Mouse (Mus musculus): ENCODE results near the gene Oas1a.
"Not testable (repeated sequence)": the region's sequence is repeated elsewhere in the genome, so short reads cannot be mapped to it uniquely, and the experiment has no call there.

Gene Oas1a

GRCm38 (mm10) chr5:120906791-120907733 lies at the start of gene Oas1a:
TSS of gene Oas1a (minus strand) at chr5:120907521.
- not testable (repeated sequence) for DNase-seq (ENCODE audit: low spot score)

DNA sequence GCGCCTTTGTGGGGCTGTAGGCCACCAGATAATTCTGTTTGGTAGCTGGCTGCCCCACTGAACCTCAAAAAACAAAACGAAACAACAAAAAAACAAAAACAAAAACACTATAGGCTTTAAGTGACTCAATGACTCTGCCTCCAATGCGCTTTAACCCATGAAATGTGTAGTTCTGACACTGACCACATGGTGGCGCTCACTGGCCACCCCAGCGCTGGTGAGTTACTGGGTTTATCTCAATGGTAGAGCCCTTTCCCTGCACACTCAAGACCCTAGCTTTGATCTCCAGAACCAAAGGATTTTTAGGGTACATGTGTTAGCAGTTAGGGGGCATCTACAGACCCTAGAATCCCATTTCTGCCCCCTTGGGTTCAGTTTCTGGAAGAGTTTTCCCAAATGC lies 46.7 kb upstream of the Oas1a start:
- DNase-seq (ENCODE audit: low spot score) = no peak

DNA sequence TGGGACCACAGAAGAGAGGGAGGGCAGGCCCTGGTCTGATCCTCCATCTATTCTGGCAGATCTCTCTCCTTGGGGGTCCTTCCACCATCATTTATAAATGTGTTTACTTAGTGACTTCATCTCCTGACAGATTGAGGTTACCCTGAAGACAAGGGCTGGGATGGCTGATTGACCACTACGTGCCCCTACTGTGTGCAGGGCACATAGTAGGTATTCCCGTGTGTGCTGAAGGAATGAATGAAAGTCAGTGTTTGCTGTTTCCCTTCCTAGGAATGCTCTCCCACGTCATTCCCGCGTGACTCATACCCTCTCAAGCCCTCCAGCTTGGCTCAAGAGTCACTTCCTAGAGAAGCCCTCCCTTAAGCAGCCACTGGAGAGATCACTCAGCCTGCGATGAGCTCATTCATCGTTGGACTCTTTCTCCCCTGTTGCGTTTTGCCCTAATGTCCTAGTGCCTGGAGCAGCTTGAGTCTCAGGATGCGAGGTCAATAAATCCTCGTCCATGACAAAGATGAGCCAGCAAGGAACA lies 45.0 kb upstream of the Oas1a start:
- DNase-seq (ENCODE audit: low spot score) = no peak

- no peak for DNase-seq (ENCODE audit: low spot score)
These were observed 34.8 kb upstream of the Oas1a start for GRCm38 (mm10) chr5:120942076-120942475.

DNA sequence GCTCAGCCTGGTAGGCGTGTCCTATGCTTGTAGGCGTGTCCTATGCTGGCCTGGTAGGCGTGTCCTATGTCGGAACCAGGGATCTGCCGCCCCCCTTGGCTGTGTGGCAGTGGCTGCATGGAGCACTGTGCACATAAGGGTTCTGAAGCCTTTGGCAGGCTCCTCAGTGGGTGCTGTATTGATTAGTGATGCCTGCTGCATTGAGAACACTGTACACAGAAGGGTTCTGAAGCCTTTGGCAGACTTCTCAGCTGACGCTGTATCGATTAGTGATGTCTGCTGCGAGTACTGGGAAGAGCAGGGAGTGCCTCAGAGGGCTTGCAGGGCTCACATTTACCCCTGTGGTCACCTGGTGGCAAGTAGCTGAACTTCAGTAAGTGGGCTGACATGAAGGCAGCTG lies 31.3 kb upstream of the Oas1a start:
- DNase-seq (ENCODE audit: low spot score) = no peak

- no peak for DNase-seq (ENCODE audit: low spot score)
These were observed 30.5 kb upstream of the Oas1a start for GRCm38 (mm10) chr5:120937841-120938240.

DNA sequence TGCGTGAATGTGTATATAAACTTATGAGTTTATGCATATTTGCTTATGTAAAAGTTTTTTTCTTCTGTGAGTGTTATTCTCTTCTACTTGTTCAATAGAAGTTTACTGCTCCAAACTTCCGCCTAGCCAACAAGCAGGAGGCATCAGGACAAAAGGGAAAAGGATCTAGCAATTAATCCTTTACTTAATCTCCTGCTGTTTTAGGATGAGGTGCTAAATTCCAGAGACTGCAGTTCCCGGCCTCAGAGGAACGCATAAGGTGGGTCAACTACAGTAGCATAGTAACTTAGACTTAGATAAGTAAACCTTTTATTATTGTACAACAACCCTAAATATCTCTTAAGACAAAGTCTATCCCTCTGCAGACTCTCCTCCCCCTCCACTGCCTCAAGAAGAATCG lies 26.6 kb upstream of the Oas1a start:
- no peak for DNase-seq (ENCODE audit: low spot score)

GRCm38 (mm10) chr5:120927036-120927435 lies 19.7 kb upstream of the Oas1a start:
- DNase-seq (ENCODE audit: low spot score) = no peak

DNA sequence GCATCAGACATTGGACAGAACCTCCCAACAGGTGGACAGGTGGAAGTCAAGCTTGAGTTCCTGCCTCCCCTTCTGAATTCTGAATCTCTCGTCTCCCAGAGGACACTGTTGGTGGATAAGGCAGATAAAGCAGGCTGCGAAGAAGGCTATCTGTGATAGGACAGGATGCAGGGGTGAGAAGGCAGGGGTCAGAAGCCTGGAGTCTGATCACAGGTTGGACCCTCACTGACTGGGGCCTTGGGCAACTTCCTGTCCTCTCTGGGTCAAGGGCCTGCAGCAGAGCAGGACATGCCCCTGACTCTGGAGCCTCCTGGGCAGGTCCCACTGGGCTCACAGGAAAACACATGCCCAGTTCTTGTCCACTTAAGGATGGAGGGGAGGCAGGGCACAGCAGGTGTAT lies 19.0 kb upstream of the Oas1a start:
- DNase-seq (ENCODE audit: low spot score) = not testable (repeated sequence)

- not testable (repeated sequence) for DNase-seq (ENCODE audit: low spot score)
These were observed 17.2 kb upstream of the Oas1a start for GRCm38 (mm10) chr5:120924520-120924919.

GRCm38 (mm10) chr5:120923969-120924368 lies 16.6 kb upstream of the Oas1a start:
- DNase-seq (ENCODE audit: low spot score) = no peak

- DNase-seq (ENCODE audit: low spot score) = no peak
These were observed 13.0 kb upstream of the Oas1a start for GRCm38 (mm10) chr5:120920296-120920695.

GRCm38 (mm10) chr5:120919156-120919935 lies 12.0 kb upstream of the Oas1a start:
- not testable (repeated sequence) for DNase-seq (ENCODE audit: low spot score)

- not testable (repeated sequence) for DNase-seq (ENCODE audit: low spot score)
These were observed 6.9 kb upstream of the Oas1a start, which contains the start of gene Oas1d for GRCm38 (mm10) chr5:120914204-120914603. TSS of gene Oas1d (plus strand) at chr5:120914536.

GRCm38 (mm10) chr5:120908196-120908920 lies 1.0 kb upstream of the Oas1a start:
- DNase-seq (ENCODE audit: low spot score) = no peak

DNA sequence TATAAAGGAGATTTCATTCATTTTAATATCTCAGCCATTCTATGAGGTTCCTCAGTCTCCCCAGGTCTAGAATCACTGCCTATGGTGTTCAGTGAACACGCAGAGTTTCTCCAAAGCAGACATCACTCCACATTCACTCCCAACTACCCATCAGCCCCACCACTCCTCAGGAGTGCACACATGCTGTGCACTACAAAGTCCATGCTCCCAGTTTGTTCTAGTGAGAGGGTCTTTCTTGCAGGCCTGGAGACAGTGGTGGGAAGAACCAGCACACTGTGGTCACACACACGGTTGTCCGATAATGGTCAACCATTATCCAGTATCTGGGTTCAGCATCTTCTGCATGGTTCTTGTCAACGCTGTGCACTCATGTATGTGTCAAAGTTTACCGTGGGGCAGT lies 5.3 kb downstream of the Oas1a start:
- DNase-seq (ENCODE audit: low spot score) = no peak

DNA sequence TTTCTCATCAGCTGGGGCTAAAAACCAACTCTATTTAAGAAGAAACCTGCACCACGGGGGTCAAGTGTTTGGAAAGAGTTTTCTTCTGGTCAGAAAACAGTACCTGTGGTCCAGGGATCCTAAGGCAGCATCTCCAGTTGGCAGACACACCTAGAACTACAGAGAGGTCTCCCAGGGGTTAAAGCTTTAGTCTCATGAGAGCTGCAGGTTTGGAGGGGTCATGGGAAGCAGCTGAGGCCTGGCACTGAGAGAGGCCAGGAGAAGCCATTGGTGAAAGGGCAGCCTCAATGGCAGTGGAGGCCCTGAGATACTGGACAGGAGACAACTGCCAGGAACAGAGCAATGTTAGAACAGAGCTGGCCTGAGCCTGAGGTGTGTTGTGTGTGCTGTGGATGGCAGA lies 6.7 kb downstream of the Oas1a start:
- no peak for DNase-seq (ENCODE audit: low spot score)

- DNase-seq (ENCODE audit: low spot score) = no peak
These were observed 8.6 kb downstream of the Oas1a start for GRCm38 (mm10) chr5:120898726-120899125.

GRCm38 (mm10) chr5:120898307-120898706 lies 9.0 kb downstream of the Oas1a start:
- no peak for DNase-seq (ENCODE audit: low spot score)

DNA sequence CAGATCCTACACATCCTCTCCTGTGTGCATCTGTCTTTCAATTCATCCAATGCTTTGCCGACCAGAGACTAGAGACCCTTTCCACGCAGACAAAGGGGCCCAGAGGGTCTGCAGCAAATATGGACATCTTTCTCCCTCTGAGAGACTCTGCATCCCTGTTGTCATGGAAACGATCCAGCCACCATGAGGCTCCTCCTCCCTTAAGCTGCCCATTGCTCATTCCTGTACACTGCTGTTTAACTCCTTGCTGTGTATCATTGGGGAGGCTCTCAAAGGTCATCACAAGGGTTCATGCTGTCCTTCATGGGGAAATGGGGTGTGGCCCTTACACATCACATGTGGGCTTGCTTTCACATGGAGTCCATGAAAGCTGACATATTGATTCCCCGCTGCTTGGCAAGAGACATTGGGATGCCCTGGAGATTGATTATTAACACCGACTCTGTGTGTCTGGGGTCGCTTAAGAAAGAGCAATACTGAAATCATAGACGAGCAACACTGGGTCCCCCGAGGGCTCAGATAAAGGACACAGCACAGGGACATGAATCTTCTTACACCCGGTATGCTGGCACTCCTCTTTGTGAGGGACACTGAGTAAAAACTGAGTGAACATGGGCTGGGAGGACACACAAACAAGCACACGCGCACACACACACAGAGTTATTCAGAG lies 12.0 kb downstream of the Oas1a start:
- DNase-seq (ENCODE audit: low spot score) = no peak

GRCm38 (mm10) chr5:120894692-120895091 lies 12.6 kb downstream of the Oas1a start:
- DNase-seq (ENCODE audit: low spot score) = not testable (repeated sequence)
